Mouse (Mus musculus) brain, embryonic 14.5 days (tissue): ENCODE results near the gene Car9. TPM values are rescaled to one million over a fixed set of nuclear protein-coding genes. Genes with fewer than 3 reads are reported as not detected.

Source experiments
- DNase-seq: peaks from one replicate; pipeline ENCODE4 v3.0.0-alpha.2; 2011; ENCODE audit warnings: low read depth
- CTCF ChIP-seq: fragments of 200-500 bp; IDR thresholded peaks from 2 replicates; pipeline ENCODE4 v1.5.1; 2012; ENCODE audit warnings: inconsistent platforms, mild to moderate bottlenecking, moderate library complexity, borderline replicate concordance; ENCODE audit not compliant: insufficient read depth, insufficient read length; ENCODE audit errors: extremely low read depth
- POLR2A ChIP-seq: fragments of 200-500 bp; IDR thresholded peaks from 2 replicates; pipeline ENCODE4 v1.6.1; 2012; ENCODE audit warnings: mild to moderate bottlenecking, inconsistent platforms, borderline replicate concordance; ENCODE audit not compliant: poor library complexity, insufficient read depth, insufficient read length, severe bottlenecking; ENCODE audit errors: extremely low read depth
- polyA plus RNA-seq: library from polyadenylated mRNA; depleted of rRNA; stranded (reverse); fragments of >200 nt; gene quantifications from 2 replicates; pipeline ENCODE4 v1.2.3, GENCODE M21; 2012; rRNA removed

Car9 gene
- 0.14 and 0.37 TPM in 2 replicates for polyA plus RNA-seq

DNA sequence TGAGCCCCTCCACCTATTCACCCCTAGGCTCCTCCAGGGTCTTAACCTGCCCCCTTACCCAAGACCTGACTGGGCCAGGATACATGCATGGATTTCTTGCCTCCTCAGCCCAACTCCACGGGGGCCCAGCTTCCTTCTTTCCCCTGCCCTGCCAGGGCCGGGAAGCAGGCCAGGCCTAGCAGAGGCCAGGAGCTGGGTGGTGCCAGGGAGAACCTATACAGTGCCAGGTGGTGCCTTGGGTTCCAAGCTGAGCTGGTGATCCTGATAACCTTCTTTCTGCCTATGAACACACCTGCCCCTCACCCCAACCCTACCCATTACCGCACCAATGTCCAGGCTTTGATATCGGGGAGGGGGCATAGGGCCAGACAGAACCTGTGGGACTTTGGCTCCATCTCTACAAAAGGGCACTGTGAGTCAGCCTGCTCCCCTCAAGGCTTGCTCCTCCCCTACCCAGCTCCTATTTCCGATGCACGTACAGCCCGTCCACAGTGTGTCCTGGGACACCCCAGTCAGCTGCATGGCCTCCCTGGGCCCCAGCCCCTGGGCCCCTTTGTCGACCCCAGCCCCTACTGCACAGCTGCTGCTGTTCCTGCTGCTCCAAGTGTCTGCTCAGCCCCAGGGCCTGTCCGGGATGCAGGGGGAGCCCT lies at the start of gene Car9:
Gene Car9 (plus strand): TSS at position 431 of the 650 bp plus-strand sequence.
- no peak for TF ChIP-seq POLR2A
- no peak for DNase-seq

DNA sequence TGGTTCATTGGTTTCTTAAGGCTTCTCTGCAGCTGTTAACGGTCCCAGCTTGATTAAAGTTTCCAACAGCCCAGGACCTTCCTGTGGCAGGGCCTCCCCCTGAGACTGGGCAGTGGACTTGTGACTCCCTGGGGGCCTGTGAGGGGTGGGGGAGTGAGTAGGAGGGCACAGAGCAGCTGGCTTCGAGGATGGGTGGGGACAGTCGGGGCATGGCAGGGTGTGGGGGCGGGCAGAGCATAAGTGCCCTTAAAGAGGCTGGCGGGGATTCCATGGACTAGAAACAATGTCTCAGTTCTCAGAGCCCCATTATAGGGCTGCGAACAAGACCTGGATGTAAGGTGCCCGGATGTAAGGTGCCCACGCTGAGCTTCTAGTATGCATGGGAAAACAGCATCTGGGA lies 49.6 kb upstream of the Car9 start:
- DNase-seq, result no peak
- no peak for TF ChIP-seq POLR2A
- no peak for TF ChIP-seq CTCF

GRCm38 (mm10) chr4:43463102-43463501 lies 43.7 kb upstream of the Car9 start:
- no peak for TF ChIP-seq CTCF
- TF ChIP-seq POLR2A, result no peak
- no peak for DNase-seq

GRCm38 (mm10) chr4:43465935-43466334 lies 40.8 kb upstream of the Car9 start:
- TF ChIP-seq CTCF, result no peak
- no peak for TF ChIP-seq POLR2A
- no peak for DNase-seq

DNA sequence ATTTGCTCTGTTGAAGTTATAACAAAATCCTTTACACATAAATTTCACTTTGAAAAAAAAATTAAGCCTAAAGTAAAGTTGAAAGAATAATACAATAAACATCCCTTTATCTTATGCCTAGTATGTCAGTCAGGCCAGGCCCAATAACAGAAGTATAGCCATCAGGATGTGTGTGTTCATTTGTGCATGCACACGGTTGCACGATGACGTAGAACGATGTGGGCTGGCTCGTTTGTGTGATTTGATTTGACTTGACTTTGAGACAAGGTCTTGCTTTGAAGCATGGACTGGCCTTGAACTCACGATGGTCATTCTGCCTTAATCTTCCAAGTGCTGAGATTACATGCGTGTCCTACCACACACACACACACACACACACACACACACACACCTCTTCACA lies 39.9 kb upstream of the Car9 start:
- DNase-seq, result no peak
- TF ChIP-seq CTCF, result no peak
- no peak for TF ChIP-seq POLR2A

- no peak for DNase-seq
- TF ChIP-seq CTCF (no peak), POLR2A (no peak)
These were observed 36.5 kb upstream of the Car9 start for GRCm38 (mm10) chr4:43470301-43470700.

DNA sequence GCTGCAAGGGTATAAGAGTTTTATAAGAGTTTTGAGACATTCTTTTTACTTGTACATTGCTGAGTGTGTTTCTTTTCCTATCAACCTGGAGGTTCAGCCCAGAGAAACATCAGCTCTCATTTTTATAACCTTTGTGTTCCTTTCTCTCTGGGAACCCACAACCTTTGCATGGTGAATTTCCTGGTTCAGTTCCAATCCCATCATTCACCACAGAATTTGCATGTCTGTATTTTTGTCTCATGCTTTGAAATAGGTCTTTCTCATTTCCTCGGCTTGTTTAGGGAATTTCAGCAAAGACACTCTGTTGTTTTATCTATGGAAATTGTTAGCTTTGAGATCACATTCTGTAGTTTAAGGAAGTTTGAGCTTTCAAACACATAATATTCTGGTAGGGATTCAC lies 33.1 kb upstream of the Car9 start:
- DNase-seq, result no peak
- TF ChIP-seq POLR2A, result no peak
- TF ChIP-seq CTCF, result no peak

DNA sequence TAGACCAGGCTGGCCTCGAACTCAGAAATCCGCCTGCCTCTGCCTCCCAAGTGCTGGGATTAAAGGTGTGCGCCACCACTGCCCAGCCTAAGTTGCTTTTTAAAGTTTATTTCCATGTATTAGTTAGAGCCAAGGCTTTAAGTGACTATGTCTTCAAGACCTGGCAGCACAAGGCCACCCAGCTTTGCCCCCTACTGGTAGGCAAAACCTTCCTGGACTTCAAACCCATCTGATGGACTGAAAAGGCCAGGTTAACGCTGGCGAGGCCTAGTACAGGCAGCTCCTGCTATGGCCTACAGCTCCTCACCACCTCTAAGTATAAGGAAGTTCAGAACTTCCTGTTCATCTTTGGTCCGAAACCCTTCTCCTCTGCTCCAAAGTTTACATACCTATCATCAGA lies 30.2 kb upstream of the Car9 start:
- DNase-seq, result no peak
- TF ChIP-seq POLR2A, result no peak
- no peak for TF ChIP-seq CTCF

DNA sequence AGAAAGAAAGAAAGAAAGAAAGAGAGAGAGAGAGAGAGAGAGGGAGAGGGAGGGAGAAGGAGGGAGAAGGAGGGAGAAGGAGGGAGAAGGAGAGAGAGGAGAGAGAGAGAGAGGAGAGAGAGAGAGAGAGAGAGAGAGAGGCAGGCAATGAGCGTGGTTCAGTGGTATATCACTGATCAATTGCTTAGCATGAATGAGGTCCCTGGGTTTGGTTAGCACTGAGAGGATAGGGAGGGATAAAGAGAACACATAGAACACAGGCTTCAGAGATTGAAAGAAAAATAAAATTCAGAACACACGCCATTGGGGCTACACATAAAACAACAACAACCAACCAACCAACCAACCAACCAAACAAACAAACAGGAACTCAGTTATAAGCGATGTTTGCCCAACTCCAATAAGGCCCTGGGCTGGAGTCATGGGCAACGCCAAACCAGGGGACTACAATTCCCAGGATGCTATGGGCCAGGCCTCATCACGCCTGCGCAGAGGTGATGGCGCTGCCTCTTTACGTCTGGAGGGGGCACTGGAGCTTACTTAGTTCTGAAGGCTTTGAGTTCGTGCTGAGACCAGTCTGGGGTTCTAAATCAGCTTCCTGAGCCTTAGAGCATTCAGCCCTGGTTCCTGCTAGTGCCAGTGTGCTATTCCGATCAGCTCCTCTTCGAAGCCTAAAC lies 28.8 kb upstream of the Car9 start:
- TF ChIP-seq POLR2A (no peak), CTCF (peak; percentile 48; the same call in 1 of the 2 replicates)
- DNase-seq, result peak; percentile 96

DNA sequence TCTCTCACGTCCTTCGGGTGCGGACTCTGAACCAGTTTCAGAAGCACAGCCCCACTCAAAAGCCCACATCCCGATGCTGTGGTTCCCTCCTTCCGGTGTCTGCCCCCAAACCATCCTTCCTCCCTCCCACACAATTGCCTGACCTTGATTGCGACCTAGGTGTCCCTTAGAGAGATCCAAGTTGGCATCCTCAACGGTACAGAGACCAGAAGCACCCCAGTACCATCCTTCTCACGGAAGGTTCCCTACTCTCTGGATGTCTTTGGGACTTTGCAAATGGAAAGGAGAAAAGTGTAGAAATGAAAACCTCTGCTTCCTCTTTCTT lies 28.3 kb upstream of the Car9 start:
- TF ChIP-seq CTCF, result no peak
- no peak for TF ChIP-seq POLR2A
- no peak for DNase-seq

DNA sequence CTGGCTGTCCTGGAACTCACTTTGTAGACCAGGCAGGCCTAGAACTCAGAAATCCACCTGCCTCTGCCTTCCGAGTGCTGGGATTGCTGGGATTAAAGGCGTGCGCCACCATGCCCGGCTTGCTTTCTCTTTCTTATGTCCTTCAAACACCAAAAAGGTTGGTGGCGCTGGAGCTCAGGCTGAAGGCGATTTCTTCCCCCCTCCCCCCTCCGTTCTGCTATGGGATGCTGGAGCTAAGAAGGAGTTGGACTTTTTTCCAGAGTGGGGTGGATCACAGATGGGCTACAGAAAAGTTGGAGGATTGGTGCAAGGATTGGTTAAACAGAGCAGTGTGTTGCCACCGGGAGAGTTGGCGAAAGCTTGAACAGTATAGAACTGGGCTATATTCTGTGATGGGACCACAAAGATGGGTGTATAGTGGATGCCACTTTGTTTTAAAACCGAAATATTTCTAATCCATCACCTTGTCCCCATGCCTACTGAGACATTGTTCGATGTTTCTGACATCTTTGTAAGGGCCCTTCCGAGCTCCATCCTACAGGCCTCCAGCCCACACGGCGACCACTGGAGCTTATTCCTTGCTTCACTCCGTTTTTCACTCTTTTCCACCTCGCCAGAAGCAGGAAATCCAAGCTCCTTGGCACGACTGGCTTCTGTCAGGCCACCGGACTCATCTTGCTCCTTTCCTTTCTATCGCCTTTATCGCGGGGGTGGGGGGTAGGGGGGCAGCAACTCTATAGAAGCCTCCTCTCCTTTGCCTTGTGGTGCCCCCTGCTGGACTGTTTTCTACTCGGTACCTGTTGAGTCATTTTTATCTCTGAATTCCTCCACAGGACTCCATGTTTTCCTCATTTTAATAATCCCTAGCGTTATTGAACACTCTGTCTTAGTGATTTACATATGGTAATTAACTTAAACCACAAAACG lies 27.6 kb upstream of the Car9 start:
- no peak for TF ChIP-seq POLR2A
- TF ChIP-seq CTCF, result peak; percentile 46; the same call in 1 of the 2 replicates
- peak; percentile 59 for DNase-seq
